Mouse (Mus musculus) gastrocnemius, postnatal 14 days (tissue): ENCODE measurements around the gene Nutm1. TPM values are rescaled to one million over a fixed set of nuclear protein-coding genes. Genes with fewer than 3 reads are reported as not detected.
A peak's percentile ranks its signal among the peaks of the same experiment; 100 is the strongest.

Experiments used
- DNase-seq: peaks from one replicate; pipeline ENCODE4 v3.0.0; 2021; ENCODE audit warnings: mixed read lengths
- intact Hi-C: fragments of 180-260 bp; cut with DNase I; formaldehyde crosslinking; loops from one replicate; pipeline ENCODE4 v1.15.1; 2025; ENCODE audit warnings: low total_unique reads
- total RNA-seq, 2 experiments: library from RNA; stranded (reverse); gene quantifications; 2 replicates each; pipeline ENCODE4 v1.2.3; 2021

Gene Nutm1
- total RNA-seq, 2 experiments from 2014 or later = not detected

DNA sequence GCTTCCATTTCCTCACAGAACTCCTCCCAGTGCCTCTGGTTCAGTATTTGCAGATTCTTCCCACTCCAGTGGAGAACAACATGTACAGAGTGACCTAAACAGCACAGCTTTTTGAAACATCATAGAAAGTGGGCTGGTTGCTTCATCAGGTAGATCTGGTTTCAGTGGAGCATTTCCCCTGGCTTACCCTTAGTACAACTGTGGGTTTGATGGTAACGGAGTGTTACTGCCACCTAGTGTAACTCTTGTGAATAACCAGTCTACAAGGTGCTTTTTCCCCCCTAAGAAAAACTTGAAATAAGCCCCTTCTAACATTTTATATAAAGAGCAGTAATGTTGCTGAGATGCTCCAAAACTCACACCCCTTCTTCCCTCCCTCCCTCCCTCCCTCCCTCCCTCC is 43.1 kb downstream of the Nutm1 start:
- intact Hi-C loops = no loop called here
- no peak for DNase-seq

DNA sequence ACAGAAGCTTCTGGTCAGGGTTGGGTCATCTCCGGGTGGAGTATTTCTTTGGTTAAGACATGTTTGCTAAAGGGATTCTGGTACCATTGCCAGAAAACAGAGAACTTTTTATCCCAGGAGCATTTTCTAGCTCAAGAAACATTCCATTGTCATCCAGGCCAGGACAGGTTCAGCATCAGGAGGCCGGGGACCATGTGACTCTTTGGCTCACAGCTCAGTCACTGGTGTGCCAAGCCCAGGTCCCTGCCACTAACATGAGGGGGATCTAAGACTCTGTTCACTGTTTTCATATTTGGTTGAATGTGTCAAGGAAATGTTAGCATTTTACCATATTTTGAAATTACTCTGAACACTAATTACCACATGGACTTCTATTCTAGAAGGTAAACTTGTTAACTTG is 48.4 kb downstream of the Nutm1 start:
- intact Hi-C loops = no loop called here
- no peak for DNase-seq

DNA sequence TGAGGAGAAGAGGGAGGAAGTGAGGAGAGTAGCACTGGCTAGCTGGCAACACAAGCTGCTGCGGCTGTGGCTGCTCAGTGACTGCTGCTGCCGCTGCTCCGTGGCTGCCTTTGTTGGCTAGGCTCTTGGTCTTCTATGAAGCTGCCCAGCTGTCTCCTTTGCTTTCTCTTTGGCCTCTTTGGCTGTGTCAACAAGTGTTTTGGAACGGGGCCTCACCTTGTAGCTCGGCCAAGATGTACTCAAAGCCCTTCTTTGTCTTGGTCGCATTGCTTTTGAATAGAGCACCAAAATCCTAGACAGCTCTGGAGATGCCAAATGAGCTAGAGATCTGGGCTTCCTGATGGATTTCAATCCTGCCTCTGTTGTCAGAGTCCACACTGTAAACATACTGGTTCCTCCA is 48.9 kb downstream of the Nutm1 start:
- DNase-seq = peak; percentile 31
- intact Hi-C loops = no loop called here

DNA sequence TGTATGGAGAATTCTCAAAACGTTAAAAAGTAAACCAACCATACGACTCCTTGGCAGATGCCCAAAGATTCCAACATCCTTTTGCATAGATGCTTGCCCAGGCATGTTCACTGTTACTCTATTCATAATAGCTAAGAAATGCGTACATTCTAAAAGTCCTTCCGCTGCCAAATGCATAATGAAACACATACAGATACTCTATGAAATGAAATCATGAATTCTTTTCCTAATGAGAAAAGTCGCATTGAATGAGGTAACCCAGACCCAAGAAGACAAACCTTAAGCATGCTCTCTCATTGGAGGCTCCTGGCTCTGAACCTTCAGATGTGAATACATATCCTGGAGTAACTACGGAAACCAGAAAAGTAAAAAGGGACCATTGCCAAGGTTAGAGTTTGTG is 56.0 kb downstream of the Nutm1 start:
- intact Hi-C loops = no loop called here

More for the DNA sequence above, 56.0 kb downstream of the Nutm1 start:
- DNase-seq = no peak

Other genes starting within 250 kb of the Nutm1 start
- gene Olfr1310, start 246.6 kb downstream of the Nutm1 start, total RNA-seq = not detected
- not detected for gene Olfr1311, start 234.9 kb downstream of the Nutm1 start, total RNA-seq
- not detected for gene Olfr1312, start 209.1 kb downstream of the Nutm1 start, total RNA-seq
- not detected for gene Olfr1313, start 181.4 kb downstream of the Nutm1 start, total RNA-seq
- not detected for gene Olfr1314, start 162.5 kb downstream of the Nutm1 start, total RNA-seq
- not detected for gene Olfr1315-ps1, start 143.9 kb downstream of the Nutm1 start, total RNA-seq
- gene Olfr1316, start 124.3 kb downstream of the Nutm1 start, total RNA-seq = not detected
- not detected for gene Olfr1317, start 119.0 kb downstream of the Nutm1 start, total RNA-seq
- not detected for gene Olfr1318, start 105.1 kb downstream of the Nutm1 start, total RNA-seq
- 1 to 10 TPM; 1.7 to 2.2 TPM for gene Lpcat4, start 19.8 kb downstream of the Nutm1 start, total RNA-seq
- 10 to 100 TPM; 57.7 to 59.7 TPM for gene Nop10, start 2.6 kb upstream of the Nutm1 start, total RNA-seq
- gene Slc12a6, start 6.5 kb upstream of the Nutm1 start, total RNA-seq = 10 to 100 TPM; 20.4 to 25.2 TPM
- under 1 TPM; 0.71 to 0.84 TPM for gene Gm21985, start 7.0 kb upstream of the Nutm1 start, total RNA-seq
- gene Emc4, start 108.7 kb upstream of the Nutm1 start, total RNA-seq = 10 to 100 TPM; 67.2 to 71.2 TPM
- gene Katnbl1, start 119.9 kb upstream of the Nutm1 start, total RNA-seq = 1 to 10 TPM; 4.3 to 5.1 TPM
- gene Emc7, start 195.7 kb upstream of the Nutm1 start, total RNA-seq = 10 to 100 TPM; 12.3 to 12.8 TPM
- not detected for gene Chrm5, start 221.5 kb upstream of the Nutm1 start, total RNA-seq
- gene Aven, start 233.7 kb upstream of the Nutm1 start, total RNA-seq = 10 to 100 TPM; 15.8 to 23.6 TPM